Mouse (Mus musculus): ENCODE results near the gene Ldhb.

DNA sequence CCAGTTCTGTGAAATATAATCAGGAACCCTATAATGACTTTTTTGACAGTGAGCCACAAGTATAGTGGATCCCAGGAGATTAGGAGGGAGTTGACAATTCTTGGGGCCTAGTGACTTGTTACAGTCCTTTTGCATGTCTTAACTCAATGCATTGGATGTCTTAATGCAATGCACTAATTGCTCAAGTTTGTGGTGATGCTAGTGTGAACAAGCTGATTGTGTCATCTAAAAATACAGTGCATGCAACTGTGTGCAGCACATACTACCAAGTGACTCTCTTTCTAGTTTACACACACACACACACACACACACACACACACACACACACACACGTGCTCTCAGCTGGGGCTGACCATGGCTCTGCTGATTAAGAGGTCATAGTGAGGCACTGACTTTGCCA is 48.2 kb upstream of the Ldhb start:
- TF ChIP-seq POLR2A (IDR thresholded peaks at IDR 0.05; ENCODE audit: low read depth, low read length) (no peak), CTCF (IDR thresholded peaks at IDR 0.05; ENCODE audit: borderline replicate concordance, insufficient read depth, low read length) (no peak)
